Mouse (Mus musculus) right cerebral cortex, adult 2 months (tissue): Measurements from ENCODE around the gene Mip.
"Not testable (repeated sequence)": the region's sequence is repeated elsewhere in the genome, so short reads cannot be mapped to it uniquely, and the experiment has no call there.

Experiments
- DNase-seq, 2 experiments: peaks; one replicate each; pipeline ENCODE4 v3.0.0; 2021 to 2022; ENCODE audit warnings: low spot score in 2 of 2

Mip gene

GRCm38 (mm10) chr10:128225538-128225937, at the start of gene Mip:
Gene Mip (plus strand): TSS chr10:128225838.
- DNase-seq, result no peak

DNA sequence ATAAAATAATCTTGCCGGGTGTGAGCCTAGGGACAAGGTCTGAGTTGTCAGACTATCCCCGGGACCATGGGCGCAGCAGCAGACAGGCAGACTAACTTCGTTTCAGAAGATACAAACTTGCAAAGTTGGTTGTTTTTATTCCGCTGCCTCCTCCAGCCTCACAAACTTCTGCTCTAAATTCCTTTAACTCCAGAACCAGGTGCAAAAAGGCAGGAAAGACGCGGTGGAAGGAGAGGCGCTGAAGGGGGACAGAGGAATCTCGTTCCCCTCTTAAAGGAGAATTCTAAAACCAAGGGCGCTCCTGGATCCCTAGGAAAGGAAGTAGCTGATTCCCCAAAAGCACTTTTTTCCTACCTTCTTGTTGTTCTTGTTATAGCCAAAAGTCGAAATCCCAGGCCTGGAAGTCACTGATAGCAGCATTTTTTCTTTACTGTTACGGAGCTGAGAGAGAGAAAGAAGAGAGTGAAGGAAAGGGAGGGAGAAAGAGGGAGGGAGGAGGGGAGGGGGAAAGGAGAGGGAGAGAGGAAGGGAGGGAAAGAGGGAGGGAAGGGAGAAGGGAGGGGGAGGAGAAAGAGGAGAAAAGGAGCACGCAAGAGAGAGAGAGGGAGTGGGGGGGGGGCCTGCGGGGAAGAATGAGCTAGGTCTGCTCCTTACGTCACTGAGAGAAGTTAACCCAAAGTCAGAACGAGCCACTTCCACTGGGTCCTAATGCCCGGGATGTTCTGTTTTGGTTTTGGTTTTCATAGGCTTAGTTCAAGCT, 49.5 kb upstream of the Mip start:
- DNase-seq, result peak; percentile 53 to 74

DNA sequence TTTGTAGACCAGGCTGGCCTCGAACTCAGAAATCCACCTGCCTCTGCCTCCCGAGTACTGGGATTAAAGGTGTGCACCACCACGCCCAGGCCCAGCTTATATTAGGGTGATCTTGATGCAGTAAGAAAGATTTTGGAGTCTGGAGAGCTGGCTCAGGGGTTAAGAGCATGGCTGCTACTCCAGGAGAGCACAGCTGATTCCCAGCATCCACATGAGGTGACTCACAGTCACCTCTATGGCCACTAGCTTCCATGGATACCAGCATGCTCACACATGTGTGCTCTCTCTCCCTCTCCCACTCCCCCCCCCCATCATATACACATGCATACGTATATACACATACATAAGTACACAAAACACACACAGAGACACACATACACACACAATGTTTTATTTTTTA, 48.3 kb upstream of the Mip start:
- DNase-seq, result no peak

DNA sequence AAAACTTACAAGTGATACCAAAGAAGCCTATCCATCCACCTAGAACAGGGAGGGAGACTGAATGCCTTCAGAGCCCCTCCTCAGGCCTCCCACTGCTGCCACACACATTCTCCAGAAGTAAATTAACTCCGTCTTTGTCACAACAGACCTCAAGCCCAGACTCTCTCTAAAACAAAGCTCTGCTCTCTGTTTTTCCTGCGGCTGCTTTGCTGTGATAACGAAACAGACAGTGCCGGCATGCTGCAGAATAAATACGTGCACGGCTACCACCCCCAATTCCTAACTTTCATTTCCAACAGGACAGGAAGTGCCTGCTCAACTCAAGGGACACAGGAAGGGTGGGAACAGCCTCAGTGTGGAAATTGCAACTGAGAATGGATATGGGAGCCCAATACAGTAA, 45.6 kb upstream of the Mip start, which contains the start of gene Rbms2:
TSS of gene Rbms2 (minus strand) at position 309 of the 400 bp plus-strand sequence.
- DNase-seq, result no peak

GRCm38 (mm10) chr10:128184296-128184695, 41.3 kb upstream of the Mip start:
- DNase-seq, result no peak

DNA sequence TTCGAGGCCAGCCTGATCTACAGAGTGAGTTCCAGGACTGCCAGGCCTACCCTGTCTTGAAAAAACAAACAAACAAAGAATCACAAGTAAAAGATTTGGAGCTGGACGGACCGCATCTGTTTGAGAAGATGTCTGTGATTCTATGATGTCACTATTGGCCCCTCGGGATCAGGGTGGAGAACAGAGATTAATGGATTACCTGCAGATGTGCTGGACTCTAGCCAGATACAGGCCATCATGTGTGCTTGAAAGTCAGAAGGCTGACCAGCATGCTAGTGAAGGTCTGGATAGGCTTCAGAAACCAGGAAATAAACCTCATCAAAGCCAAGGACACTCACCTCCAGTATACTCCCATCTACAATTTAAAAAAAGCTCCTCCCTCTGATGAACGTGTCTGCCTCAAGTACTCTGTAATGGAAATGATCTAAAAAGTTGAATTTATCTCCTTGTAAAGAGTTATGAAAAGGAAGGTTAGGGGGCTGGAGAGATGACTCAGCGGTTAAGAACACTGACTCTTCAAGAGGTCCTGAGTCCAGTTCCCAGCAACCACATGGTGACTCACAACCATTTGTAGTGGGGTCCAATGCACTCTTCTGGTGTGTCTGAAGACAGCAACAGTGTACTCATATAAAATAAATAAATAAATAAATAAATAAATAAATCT, 40.2 kb upstream of the Mip start:
- no peak for DNase-seq

GRCm38 (mm10) chr10:128185959-128186358, 39.7 kb upstream of the Mip start:
- DNase-seq, result peak; percentile 82 to 83

DNA sequence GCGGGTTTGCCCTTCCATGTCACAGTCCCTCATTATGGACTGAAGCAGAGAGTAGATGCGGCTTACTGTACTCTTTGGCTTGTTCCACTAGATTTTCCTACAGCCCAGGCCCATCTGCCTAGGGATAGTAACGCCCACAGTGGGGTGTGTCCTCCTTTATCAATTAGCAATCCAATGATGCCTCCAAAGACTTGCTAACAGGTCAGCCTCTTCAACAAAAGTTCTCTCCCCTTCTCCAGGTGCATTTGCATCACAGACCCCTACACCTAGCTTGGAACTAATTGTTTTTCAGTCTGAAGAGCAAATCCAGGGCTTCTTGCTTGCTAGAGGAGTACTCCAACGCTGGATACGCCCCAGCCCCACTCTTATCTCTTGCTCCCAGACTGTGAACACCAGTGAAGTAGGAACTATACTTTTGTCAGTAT, 38.4 kb upstream of the Mip start:
- no peak for DNase-seq

- DNase-seq, result peak; percentile 83 to 86
These were observed 37.3 kb upstream of the Mip start for GRCm38 (mm10) chr10:128188242-128188877.

DNA sequence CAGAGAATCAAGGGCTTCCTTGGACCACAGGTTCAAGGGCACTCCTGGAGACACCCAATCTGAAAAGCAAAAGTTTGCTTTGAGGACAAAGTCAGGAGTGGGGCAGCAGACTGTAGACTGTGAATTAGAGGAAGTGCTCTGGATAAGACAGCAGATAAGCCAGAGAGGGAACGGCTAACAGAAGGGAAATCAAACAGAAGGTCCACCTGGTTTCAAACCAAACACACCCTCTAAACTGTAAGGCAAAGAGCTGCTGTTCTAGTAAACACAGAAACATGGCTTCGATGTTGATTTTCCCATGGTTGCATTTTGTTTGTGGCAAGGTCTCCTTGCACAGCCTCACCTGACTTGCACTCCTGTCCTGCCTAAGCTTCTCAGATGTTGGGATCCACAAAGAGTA, 34.2 kb upstream of the Mip start:
- no peak for DNase-seq

DNA sequence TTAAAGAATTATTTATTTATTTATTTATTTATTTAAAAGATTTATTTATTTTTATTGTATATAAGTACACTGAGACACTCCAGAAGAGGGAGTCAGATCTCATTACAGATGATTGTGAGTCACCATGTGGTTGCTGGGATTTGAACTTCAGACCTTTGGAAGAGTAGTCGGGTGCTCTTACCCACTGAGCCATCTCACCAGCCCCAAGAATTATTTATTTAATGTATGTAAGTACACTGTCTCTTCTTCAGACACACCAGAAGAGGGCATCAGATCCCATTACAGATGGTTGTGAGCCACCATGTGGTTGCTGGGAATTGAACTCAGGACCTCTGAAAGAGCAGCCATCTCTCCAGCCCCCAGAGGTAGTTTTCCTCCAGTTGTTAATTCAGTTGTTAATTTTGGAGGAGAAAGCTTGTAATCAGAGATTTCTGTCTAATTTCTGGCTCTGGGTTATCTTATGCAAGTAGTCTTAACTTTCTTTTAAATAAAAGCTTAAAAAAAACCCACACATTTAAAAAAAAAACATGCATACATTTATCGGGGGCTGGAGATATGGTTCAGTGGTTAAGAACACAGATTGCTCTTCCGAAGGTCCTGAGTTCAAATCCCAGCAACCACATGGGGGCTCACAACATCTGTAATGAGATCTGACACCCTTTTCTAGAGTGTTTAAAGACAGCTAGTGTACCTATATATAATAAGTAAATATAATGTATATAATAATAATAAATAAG, 33.4 kb upstream of the Mip start:
- not testable (repeated sequence) for DNase-seq

DNA sequence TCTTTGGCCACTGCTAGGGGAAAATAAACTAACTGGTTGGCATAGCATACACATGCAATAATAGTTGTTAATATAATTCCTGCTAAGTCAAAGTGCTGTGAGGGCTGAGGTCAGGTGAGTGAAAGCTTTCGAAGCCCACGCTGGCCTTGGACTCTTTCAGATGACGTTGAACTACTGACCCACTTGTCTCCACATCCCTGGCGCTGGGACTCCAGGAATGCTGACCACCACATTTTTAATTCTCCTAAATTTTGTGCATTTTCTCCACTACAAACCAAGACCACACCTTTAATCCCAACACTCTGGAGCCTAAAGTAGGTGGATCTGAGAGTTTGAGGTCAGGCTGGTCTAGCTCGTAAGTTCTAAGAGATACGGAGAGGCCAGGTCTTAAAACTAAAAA, 32.5 kb upstream of the Mip start:
- no peak for DNase-seq

GRCm38 (mm10) chr10:128194024-128194550, 31.6 kb upstream of the Mip start, which contains the start of gene Gls2:
Gene Gls2 (plus strand): TSS chr10:128194457.
- peak; percentile 98 to 99 for DNase-seq

DNA sequence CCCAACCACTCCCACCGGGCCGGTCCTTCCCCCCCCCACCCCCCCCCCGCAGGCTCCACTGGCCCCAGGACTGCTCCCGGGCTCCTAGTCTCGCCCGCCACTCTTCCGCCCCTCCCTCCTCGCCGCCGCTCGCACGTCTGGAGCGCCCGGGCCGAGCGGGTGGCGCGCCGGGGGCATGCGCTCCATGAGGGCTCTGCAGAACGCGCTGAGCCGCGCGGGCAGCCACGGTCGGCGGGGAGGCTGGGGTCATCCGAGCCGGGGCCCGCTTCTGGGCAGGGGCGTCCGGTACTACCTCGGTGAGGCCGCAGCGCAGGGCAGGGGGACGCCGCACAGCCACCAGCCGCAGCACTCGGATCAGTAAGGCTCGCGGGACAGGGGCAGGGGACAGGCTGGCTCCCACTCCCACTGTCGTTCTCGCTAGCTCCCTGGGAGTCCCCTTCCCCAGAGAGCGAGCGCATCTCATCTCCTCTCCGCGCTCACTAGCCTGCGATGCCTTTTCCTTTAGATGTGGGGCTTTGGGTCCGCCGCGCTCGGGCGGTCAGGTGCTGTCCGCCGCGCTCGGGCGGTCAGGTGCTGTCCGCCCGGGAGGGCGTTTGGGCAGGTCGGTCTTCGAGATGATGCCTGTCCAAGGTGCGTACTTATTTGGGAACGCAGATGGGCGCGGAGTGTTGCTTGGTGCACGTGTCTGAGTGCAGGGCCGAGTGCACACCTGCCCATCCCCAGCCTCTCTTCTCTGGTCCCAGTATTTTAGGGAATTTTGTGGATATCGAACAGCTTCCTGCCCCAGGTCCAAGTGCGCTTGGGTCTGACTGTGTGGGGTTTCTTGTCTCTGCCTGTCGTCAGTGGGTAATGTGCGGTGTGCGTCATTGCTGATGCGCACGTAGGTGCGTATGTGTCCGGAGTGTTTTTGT, 30.8 kb upstream of the Mip start:
- peak; percentile 70 to 74 for DNase-seq

- no peak for DNase-seq
These were observed 23.8 kb upstream of the Mip start for GRCm38 (mm10) chr10:128201856-128202255.

GRCm38 (mm10) chr10:128204941-128205340, 20.7 kb upstream of the Mip start:
- DNase-seq, result no peak

DNA sequence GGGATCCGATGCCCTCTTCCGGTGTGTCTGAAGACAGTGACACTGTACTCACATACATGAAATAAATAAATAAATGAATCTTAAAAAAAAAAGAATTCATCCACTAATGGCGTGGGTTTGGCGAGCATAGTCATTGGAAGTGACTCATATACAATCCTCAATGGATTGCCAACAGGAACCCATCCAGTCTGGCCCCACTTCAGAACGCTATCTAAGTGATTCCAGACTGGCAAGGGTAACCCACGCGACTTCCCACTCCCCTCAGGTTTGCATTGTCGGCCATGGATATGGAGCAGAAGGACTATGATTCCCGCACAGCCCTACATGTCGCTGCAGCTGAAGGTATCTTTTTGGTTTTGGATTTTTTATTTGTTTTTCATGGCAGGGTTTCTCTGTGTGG, 17.3 kb upstream of the Mip start:
- no peak for DNase-seq

DNA sequence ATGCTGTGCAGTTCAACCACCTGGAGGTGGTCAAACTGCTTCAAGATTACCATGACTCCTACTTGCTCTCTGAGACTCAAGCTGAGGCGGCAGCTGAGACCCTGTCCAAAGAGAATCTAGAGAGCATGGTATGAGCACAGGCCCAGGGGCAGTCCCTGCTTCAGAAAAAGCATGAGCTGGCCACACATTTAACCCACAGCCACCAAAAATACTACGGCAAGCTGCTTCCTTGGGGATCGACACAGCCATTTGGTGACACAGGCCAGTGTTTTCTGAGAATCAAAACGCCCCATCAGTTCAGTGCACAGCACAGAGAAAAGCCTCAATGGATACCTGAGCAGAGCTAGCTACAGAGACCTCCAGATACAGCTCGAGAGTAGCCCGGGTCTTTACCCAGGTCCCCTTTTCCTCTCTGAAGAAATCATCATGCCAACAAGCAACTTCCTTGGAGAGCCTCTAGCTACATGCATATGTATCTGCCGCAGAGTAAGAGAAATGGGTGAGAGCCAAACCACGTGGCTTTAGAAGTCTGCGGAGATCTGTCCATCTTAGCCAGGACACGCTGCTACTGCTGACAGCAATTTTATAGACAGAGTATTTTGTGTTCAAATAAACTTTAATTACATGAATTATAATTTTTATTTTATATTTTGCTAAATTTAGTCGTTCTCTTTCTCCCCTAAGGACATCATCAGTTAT, 16.2 kb upstream of the Mip start:
- DNase-seq, result no peak

DNA sequence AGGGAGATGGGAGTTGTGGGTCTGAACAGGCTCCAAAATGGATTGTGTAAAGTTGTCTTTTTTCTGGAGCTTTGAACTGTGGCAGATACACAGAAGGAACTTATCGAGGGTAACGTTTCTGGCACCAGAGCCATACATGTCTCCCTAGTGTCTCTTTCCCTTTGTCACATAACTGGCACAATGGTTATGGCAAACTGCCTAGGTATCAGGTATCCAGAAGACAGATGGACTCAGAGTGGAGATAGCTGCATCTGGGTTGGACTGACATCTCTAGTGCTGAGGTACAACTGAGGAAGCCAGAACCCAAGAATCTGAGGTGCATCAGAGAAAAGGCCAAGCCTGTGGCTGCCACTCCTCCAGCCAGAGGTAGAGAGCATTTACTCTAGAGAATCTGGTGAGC, 15.5 kb upstream of the Mip start:
- no peak for DNase-seq

GRCm38 (mm10) chr10:128210954-128211353, 14.7 kb upstream of the Mip start:
- DNase-seq, result peak in 1 of 2 experiments; percentile 23
